Mouse (Mus musculus): ENCODE results near the gene Terb2.
"Not testable (repeated sequence)": the region's sequence is repeated elsewhere in the genome, so short reads cannot be mapped to it uniquely, and the experiment has no call there.

The Terb2 gene

DNA sequence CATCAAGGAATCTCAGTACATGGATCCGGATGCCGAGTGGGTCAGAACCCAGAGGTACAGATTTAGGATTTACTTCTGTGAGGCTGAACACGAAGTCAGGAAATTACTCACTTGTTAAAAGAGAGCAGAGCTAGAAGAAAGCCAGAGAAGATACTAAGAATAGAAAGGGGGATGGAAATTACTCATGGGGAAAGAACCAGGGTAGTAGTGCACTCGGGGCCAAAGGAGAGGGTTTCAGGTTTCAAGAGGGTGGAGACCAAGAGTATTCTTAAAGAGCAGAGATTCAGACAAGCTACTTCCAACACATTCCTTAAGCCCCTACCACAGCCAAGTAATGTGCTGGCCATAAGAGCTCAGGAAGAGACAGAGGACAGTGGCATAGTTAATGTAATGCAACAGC is 24.5 kb upstream of the Terb2 start:
- DNase-seq (ENCODE audit: low read depth in 2 of 2, low spot score in 2 of 2): no peak

GRCm38 (mm10) chr2:122162529-122162928 is 23.5 kb upstream of the Terb2 start:
- DNase-seq (ENCODE audit: low read depth in 2 of 2, low spot score in 2 of 2): no peak

- DNase-seq (ENCODE audit: low read depth in 2 of 2, low spot score in 2 of 2): no peak
Observed at GRCm38 (mm10) chr2:122163430-122164195, 22.5 kb upstream of the Terb2 start.

DNA sequence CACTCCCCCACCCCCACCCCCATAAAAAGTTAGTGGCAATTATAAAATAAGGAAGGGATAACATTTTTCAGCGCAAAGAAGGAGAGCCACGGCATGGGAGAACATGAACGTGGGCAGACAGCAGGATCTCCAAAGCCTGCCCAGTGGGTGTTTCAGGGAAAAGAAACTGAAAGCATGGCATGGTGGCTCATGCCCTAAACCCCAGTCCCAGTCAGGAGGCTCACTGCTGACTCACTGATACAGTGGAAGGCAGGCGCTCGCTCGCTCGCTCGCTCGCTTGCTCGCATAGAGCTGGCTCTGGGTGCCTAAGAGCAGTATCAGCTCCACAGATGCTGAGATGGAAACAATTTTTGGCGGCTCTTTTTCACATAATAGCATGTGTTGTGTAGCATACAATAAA is 21.8 kb upstream of the Terb2 start:
- DNase-seq (ENCODE audit: low read depth in 2 of 2, low spot score in 2 of 2): no peak

GRCm38 (mm10) chr2:122171292-122171691 is 14.8 kb upstream of the Terb2 start:
- no peak for DNase-seq (ENCODE audit: low read depth in 2 of 2, low spot score in 2 of 2)

GRCm38 (mm10) chr2:122172188-122172587 is 13.9 kb upstream of the Terb2 start:
- no peak for DNase-seq (ENCODE audit: low read depth in 2 of 2, low spot score in 2 of 2)

DNA sequence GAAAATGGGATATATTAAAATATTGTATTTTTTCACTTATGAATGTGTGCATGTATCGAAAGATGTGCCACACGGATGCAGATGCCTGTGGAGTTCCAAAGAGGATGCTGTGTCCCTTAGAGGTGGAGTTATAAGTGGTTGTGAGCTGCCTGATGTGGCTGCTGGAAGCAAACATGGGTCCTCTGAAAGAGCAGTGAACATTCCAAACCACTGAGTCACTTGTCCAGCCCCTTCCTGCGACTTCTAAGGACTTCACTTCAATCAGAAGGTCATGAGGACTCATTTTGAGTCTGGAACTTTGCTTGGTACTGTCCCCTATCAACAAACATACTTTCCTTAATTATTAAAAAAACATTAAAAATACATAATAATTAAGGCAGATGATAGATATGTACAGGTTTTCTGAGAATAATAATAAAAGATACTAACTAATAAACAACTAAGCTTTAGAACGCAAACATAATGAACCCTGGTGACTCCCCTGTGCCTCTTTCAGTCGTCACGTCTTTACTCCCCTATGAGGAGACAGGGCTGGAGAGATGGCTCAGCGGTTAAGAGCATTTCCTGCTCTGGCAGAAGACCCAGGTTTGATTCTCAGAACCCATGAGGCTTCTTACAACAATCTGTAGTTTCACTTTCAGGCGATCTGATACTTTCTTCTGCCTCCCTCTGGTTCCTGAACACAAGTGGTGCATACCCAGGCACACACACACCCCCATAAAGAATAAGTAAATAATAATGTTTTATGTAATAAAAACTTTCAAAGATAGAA is 5.8 kb upstream of the Terb2 start:
- peak; percentile 36 to 50 for DNase-seq (ENCODE audit: low read depth in 2 of 2, low spot score in 2 of 2)

- DNase-seq (ENCODE audit: low read depth in 2 of 2, low spot score in 2 of 2): no peak
Observed at GRCm38 (mm10) chr2:122185086-122185485, 986 bp upstream of the Terb2 start.

DNA sequence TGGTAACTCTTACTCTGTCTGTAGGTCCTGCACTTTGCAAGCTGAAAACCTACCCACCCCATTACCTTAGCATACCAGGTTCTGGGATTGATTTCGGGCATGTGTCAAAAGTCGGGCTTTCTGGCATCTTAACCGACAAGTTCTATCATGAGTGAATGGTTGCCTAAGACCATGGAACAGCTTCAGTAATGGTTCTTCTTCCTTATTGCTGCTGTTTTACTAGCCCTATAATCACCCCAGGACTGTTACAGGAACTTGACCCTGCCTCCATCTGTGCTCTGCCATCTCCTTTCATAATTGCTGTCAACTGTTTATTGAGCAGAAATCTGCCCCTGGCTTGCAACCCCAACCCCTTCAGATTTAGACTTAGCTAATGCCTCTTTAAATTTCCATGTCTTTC is 679 bp downstream of the Terb2 start:
- DNase-seq (ENCODE audit: low read depth in 2 of 2, low spot score in 2 of 2): no peak

GRCm38 (mm10) chr2:122191849-122192248 is 5.8 kb downstream of the Terb2 start:
- DNase-seq (ENCODE audit: low read depth in 2 of 2, low spot score in 2 of 2): no peak

DNA sequence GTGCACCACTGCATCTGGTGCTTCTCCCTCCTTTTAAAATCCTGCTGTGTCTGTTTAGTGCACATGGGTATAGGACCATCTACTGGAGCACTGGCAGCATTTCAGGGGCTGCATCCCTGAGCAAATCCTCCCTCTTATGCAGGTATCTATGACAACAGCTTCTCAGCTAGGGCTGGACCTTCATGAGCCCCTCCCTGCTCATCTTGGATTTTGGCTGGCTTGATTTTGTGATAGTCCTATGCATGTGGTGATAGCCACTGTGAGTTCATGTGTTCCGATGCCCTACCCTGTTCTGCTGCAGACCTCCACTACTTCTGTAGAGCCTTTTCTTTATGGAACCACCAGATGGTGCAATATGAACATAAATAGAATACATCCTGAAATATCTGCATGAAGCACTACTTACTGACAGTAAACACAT is 8.4 kb downstream of the Terb2 start:
- DNase-seq (ENCODE audit: low read depth in 2 of 2, low spot score in 2 of 2): no peak

- no peak for DNase-seq (ENCODE audit: low read depth in 2 of 2, low spot score in 2 of 2)
Observed at GRCm38 (mm10) chr2:122201501-122201900, 15.4 kb downstream of the Terb2 start.

DNA sequence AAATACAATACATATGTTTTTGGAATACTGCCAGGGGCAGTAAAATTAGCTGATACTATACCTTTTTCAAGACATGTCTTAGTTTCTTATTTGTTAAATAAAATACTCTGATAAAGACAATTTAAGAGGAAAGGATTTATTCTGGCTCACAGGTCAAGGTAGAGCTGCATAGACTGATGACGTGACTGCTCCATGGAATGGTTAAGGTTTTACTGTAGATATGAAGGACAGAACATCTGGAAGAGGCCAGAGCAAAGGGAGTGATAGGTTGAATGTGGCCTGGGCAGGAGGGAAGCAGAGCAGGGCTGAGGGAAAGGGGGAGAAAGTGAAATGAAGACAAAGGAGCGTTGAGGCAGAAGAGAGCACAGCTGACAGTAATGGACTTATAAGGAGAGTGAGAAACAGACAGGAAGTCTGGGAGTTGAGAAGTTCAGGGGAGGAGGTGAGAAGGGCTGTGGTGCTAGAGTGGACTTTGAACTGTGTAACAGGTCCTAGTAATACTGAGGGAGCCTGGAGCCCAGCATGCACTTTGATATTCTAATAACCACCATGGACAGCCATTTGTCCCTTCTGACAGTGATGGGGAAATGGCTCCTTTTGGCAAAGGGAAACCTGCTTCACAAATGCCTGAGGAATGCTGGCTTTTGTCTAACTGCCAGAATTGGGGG is 20.5 kb downstream of the Terb2 start:
- DNase-seq (ENCODE audit: low read depth in 2 of 2, low spot score in 2 of 2): no peak

DNA sequence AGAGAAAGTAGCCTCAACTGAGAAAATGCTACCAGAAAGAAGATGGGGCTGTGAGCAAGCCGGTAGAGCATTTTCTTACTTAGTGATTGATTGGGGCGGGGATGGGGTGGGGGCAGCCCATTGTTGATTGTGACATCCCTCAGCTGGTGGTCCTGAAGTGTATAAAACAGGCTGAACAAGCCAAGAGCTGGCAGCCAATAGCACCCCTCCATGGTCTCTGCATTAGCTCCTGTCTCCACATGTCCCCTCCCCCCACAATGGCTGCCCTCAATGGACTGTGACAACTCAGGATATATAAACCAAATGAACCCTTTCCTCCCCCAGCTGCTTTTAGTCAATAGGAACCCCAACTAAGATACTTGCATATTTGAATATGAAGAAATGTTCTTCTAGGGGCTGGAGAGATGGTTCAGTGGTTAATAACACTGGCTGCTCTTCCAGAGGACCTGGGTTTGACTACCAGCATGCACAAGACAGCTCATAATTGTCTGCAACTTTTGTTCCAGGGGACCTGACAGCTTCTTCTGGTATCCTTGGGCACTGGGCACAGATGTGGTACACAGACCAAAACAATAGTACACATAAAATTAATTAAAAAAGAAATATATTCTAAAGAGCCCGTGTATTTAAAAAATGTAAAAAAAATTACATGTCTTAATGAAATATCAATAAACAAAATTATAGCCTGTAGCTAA is 24.6 kb downstream of the Terb2 start:
- no peak for DNase-seq (ENCODE audit: low read depth in 2 of 2, low spot score in 2 of 2)

- not testable (repeated sequence) for DNase-seq (ENCODE audit: low read depth in 2 of 2, low spot score in 2 of 2)
Observed at GRCm38 (mm10) chr2:122217075-122217474, 31.0 kb downstream of the Terb2 start.

DNA sequence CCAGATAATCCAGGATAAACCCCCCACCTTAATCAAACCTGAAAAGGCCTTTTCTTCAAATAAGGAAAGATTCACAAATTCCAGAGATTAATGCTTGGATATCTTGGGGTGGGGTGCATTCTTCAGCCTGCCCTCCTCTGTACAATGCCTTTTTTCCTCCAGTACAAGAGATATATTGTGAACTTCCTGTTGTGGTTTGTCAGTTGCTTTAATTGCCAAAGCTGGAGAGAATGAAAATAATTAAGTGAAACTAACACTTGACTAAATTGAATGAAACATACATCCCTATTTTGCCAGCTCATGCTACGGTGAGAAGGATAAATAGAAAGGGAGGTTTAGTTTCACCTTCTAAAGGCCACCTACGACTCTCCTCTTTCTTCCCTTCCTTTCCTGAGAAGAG is 32.2 kb downstream of the Terb2 start:
- DNase-seq (ENCODE audit: low read depth in 2 of 2, low spot score in 2 of 2): no peak

DNA sequence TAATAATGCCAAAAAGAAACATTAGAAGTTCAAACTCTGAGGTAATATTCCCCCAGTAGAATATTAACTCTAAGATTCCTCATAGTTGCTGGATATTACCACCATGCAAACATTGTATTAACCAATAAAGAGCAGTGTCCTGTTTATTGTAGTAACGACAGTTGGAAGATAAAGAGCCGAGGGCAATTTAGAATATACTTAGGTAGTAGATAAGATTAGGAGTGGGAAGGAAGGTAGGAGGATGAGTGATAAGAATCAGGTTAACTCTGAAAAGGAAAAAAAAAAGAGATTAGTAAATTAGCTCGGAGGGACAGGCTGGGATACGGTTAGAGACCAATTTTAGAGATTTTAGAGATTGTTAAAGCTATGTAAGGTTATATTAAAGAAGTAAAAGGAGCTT is 35.3 kb downstream of the Terb2 start:
- no peak for DNase-seq (ENCODE audit: low read depth in 2 of 2, low spot score in 2 of 2)

DNA sequence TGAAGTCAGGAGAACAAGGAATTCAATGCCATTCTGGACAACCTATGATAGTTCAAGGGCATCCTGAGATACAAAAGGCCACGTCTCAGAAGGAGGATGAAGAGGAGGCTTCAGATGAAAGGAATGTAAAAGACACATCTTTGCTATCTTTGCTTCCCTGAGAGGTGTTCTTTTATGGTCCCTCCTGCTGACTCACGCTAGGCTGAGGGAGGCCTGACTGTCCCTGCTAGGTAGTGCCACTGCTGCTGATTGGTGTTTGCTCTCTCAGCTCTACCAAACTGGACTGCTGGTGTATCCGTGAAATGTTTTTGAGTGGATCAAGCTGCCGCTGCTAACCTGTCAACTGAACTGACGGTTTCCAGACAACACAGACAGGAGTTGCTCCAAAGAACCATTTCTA is 35.7 kb downstream of the Terb2 start:
- no peak for DNase-seq (ENCODE audit: low read depth in 2 of 2, low spot score in 2 of 2)

- DNase-seq (ENCODE audit: low read depth in 2 of 2, low spot score in 2 of 2): no peak
Observed at GRCm38 (mm10) chr2:122222272-122222671, 36.2 kb downstream of the Terb2 start.

DNA sequence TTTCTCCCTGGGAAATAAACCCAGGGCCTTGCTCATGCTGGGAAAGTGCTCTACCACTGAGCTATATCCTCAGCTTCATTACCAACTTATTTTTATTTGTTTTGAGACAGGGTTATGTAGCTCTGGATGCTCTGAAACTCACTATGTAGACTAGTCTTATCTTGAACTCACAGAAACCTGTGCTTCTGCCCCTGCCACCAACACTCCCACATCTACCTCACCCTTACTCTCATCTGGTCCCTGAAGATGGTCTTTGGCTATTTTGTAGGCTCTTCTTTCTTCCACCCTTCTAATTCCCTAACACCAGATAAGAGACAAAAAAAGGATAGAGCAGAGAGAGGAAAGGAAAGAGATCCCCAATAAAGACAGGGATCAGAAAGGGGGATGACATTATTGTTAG is 37.6 kb downstream of the Terb2 start:
- no peak for DNase-seq (ENCODE audit: low read depth in 2 of 2, low spot score in 2 of 2)

DNA sequence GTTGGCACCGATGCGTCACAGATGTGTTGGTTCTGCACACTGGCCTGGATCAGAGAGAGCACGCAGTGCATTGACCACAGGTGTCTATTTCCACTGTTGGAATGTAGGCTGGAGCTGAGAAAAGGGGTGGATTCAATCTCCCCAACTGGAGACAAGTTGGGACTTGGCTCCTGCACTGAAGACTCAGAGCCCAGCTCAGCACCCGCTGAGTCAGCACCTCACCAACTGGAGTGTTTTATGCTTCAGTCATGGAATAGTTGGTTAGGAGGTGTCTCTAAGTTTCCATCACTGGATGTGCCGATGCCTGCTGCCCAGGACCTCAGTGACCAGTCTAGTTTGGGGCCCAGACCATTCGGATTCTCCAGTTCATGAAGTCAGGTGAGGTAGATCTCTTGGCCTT is 44.3 kb downstream of the Terb2 start:
- no peak for DNase-seq (ENCODE audit: low read depth in 2 of 2, low spot score in 2 of 2)
